Mouse (Mus musculus): ENCODE results near the gene Oxa1l.

GRCm38 (mm10) chr14:54379571-54379970 is 18.9 kb downstream of the Oxa1l start:
- TF ChIP-seq CTCF (IDR thresholded peaks at IDR 0.05; ENCODE audit: low read depth, low read length), result no peak
- no peak for TF ChIP-seq GATA2 (IDR thresholded peaks at IDR 0.05; ENCODE audit: borderline replicate concordance, low read depth, low read length)
- TF ChIP-seq POLR2AphosphoS5 (IDR thresholded peaks at IDR 0.05; ENCODE audit: insufficient replicate concordance, low read depth, low read length), result no peak
